Mouse (Mus musculus) G1E (cell line): ENCODE data around the gene Sdsl.

Experiments
- CTCF ChIP-seq: IDR thresholded peaks from 2 replicates; pipeline ENCODE4 v1.5.1; 2012; ENCODE audit warnings: low read depth, low read length, inconsistent platforms, mixed read lengths
- GATA1 ChIP-seq: IDR thresholded peaks from 2 replicates; pipeline ENCODE4 v1.6.1; 2012; ENCODE audit warnings: borderline replicate concordance, low read length, inconsistent platforms, mixed read lengths
- POLR2AphosphoS5 ChIP-seq: IDR thresholded peaks from 2 replicates; pipeline ENCODE4 v1.6.1; 2012; ENCODE audit warnings: low read depth, low read length, inconsistent platforms; ENCODE audit not compliant: insufficient replicate concordance
- TAL1 ChIP-seq: conservative IDR thresholded peaks from 2 replicates; pipeline ENCODE4 v1.6.1; 2012; ENCODE audit warnings: low read depth, low read length, inconsistent platforms, mixed read lengths

- TF ChIP-seq CTCF, result no peak
- TF ChIP-seq GATA1, result no peak
- no peak for TF ChIP-seq TAL1
- TF ChIP-seq POLR2AphosphoS5, result no peak
Measured at GRCm38 (mm10) chr5:120461902-120462301, 10.7 kb downstream of the Sdsl start.
